8 mouse cellular contexts compared by ENCODE assay signal in genomic region chr12:8498591-8499000, GRCm38 (mm10). TPM values are rescaled to one million over a fixed set of nuclear protein-coding genes. Genes with fewer than 3 reads are reported as not detected.
DNase-seq lines count a peak whose midpoint lies in the region; ATAC-seq lines count a peak whose summit lies in the region.

No protein-coding gene starts in this region.

- 0 out of 2 replicates have a peak, but pooled peaks have one; percentile 0 for ATAC-seq in heart, embryonic 14.5 days (ENCODE audit: insufficient number of reproducible peaks, insufficient read depth, low FRiP score, low read depth)
- no peak for ATAC-seq in stomach, embryonic 14.5 days (ENCODE audit: insufficient number of reproducible peaks, insufficient read depth, low FRiP score, low read depth)

- 1% methylated on average over 13 of the region's 13 CpGs for WGBS in heart, embryonic 14.5 days
- WGBS in macrophage (ENCODE audit: missing documents): 7% methylated on average over 11 of the region's 13 CpGs
- WGBS in stomach, embryonic 14.5 days: 3% methylated on average over 10 of the region's 13 CpGs

- H3K27me3 ChIP-seq in heart, embryonic 14.5 days (ENCODE audit: control insufficient read depth, insufficient read depth, low read length): no peaks in the 10 kb centered on the region
- H3K27me3 ChIP-seq in stomach, embryonic 14.5 days (ENCODE audit: control insufficient read depth, insufficient read depth, low read length): no peaks in the 10 kb centered on the region

- peak overlapping the region; percentile 97 for H3K27ac ChIP-seq in heart, embryonic 14.5 days (replicated peaks in 1 of 2; ENCODE audit: control insufficient read depth in 1 of 2, insufficient read depth in 1 of 2, low read depth in 2 of 2, low read length in 2 of 2)
- H3K27ac ChIP-seq in macrophage: peak overlapping the region; percentile 74
- H3K27ac ChIP-seq in stomach, embryonic 14.5 days (ENCODE audit: low read length): peak overlapping the region; percentile 99; the same call in 1 of the 2 replicates

- H3K79me2 ChIP-seq in macrophage (ENCODE audit: inconsistent target): peaks cover 34% of the 10 kb centered on the region

- peak; percentile 34 for DNase-seq in thymus, postnatal 4 days
- DNase-seq in thymus, adult 18-20 months: no peak
- DNase-seq in embryo, embryonic 10 days (ENCODE audit: low spot score): peak; percentile 46
- DNase-seq in layer of hippocampus, postnatal 36 days: peak; percentile 38 to 60
- DNase-seq in thymus, postnatal 25 days: no peak

- peak overlapping the region; percentile 94 for H3K9ac ChIP-seq in heart, embryonic 14.5 days (ENCODE audit: low read length)
- H3K9ac ChIP-seq in stomach, embryonic 14.5 days (replicated peaks; ENCODE audit: low read depth, low read length): peak overlapping the region; percentile 89

- no peaks in the 10 kb centered on the region; the same call in 1 of the 2 replicates for H3K36me3 ChIP-seq in heart, embryonic 14.5 days (ENCODE audit: control insufficient read depth, insufficient read depth, low read length)
- no peaks in the 10 kb centered on the region for H3K36me3 ChIP-seq in macrophage (ENCODE audit: inconsistent target)
- no peaks in the 10 kb centered on the region for H3K36me3 ChIP-seq in stomach, embryonic 14.5 days (ENCODE audit: control insufficient read depth, insufficient read depth, low read length)

- H3K4me2 ChIP-seq in heart, embryonic 14.5 days (ENCODE audit: low read length): peak overlapping the region; percentile 83
- H3K4me2 ChIP-seq in stomach, embryonic 14.5 days (replicated peaks; ENCODE audit: low read depth, low read length): peak overlapping the region; percentile 82

- peak overlapping the region; percentile 66 to 71 for H3K4me3 ChIP-seq in heart, embryonic 14.5 days (ENCODE audit: control insufficient read depth in 1 of 2, insufficient read depth in 1 of 2, low read depth in 1 of 2, low read length in 2 of 2)
- H3K4me3 ChIP-seq in macrophage (ENCODE audit: inconsistent target): peak overlapping the region; percentile 77
- H3K4me3 ChIP-seq in stomach, embryonic 14.5 days (ENCODE audit: low read depth, low read length): peak overlapping the region; percentile 78

- peaks cover 10 to 42% of the 10 kb centered on the region in 2 experiments for H3K4me1 ChIP-seq in heart, embryonic 14.5 days (ENCODE audit: control insufficient read depth in 2 of 2, insufficient read depth in 2 of 2, low read length in 2 of 2)
- peaks cover 35% of the 10 kb centered on the region for H3K4me1 ChIP-seq in stomach, embryonic 14.5 days (ENCODE audit: control insufficient read depth, insufficient read depth, low read length)

- no peaks in the 10 kb centered on the region for H3K9me3 ChIP-seq in heart, embryonic 14.5 days (ENCODE audit: control insufficient read depth, low read length)
- H3K9me3 ChIP-seq in stomach, embryonic 14.5 days (ENCODE audit: control insufficient read depth, low read depth, low read length): no peaks in the 10 kb centered on the region

RNA-seq across cellular contexts. Expression of gene Rhob, which starts 1.2 kb away (rescaled TPM):
- polyA plus RNA-seq in heart, embryonic 14.5 days (2014; fragmentation: Nextera tagmentation; extraction: Ambion mirVana): 50.6 and 56.1 TPM in 2 replicates
- total RNA-seq in layer of hippocampus, postnatal 36 days (2021): 100 to 1,000 TPM; 354 to 385 TPM
- total RNA-seq in macrophage (2018; cell fraction: chromatin; rRNA removed): 100 to 1,000 TPM in 6 of 26 experiments, 10 to 100 TPM in 20; 29.2 to 170 (median 66.5) TPM
- total RNA-seq in macrophage (2018; cell fraction: cytosol; rRNA removed): 100 to 1,000 TPM in 16 of 26 experiments, 10 to 100 TPM in 10; 69.8 to 600 (median 172) TPM
- 100 to 1,000 TPM in 18 of 26 experiments, 10 to 100 TPM in 8; 52.3 to 342 (median 141) TPM for total RNA-seq in macrophage (2018; cell fraction: nucleus; rRNA removed)
- polyA plus RNA-seq in macrophage (2018): 52.5 to 182 TPM (median 116 TPM) in 3 replicates
- 52.8 and 58.5 TPM in 2 replicates for polyA plus RNA-seq in stomach, embryonic 14.5 days (2014; fragmentation: Nextera tagmentation; extraction: Ambion mirVana)

Comparison
In these comparisons a context has a peak if more than half of its experiments do, and no peak if none do; other contexts are left out.
1. DNase-seq: peak in thymus, postnatal 4 days (single experiment), embryo, embryonic 10 days (single experiment) and layer of hippocampus, postnatal 36 days (2 of 2); none in thymus, adult 18-20 months (0 of 2) and thymus, postnatal 25 days (single experiment).
2. Peak in every context shown above with its lines, with median percentiles within 50 percentile points of each other: H3K27ac ChIP-seq and H3K4me3 ChIP-seq.